Mouse (Mus musculus) cerebellum, adult 2 months (tissue): Measurements from ENCODE around the gene Dixdc1. TPM values are rescaled to one million over a fixed set of nuclear protein-coding genes. Genes with fewer than 3 reads are reported as not detected.

Experiments used
- DNase-seq, 2 experiments: peaks; one replicate each; pipeline ENCODE4 v3.0.0; 2021
- H3K27ac ChIP-seq: fragments of 200-500 bp; 2 replicates; pipeline ENCODE4 v1.5.1; 2012; ENCODE audit warnings: low read length, control low read depth, inconsistent platforms; ENCODE audit not compliant: insufficient read depth
- H3K27me3 ChIP-seq: fragments of 200-500 bp; 2 replicates; pipeline ENCODE4 v1.6.1; 2012; ENCODE audit warnings: inconsistent platforms, mild to moderate bottlenecking, low read length, moderate library complexity; ENCODE audit not compliant: control insufficient read depth, insufficient read depth
- H3K4me1 ChIP-seq: fragments of 200-500 bp; 2 replicates; pipeline ENCODE4 v1.6.1; 2011; ENCODE audit warnings: low read length; ENCODE audit not compliant: control insufficient read depth, insufficient read depth
- H3K4me3 ChIP-seq: fragments of 200-500 bp; replicated peaks from 2 replicates; pipeline ENCODE3; 2011; ENCODE audit warnings: mild to moderate bottlenecking, low read depth, low read length, control low read depth; ENCODE audit not compliant: insufficient read depth
- CTCF ChIP-seq: fragments of 200-500 bp; IDR thresholded peaks from 2 replicates; pipeline ENCODE4 v1.5.1; 2011; ENCODE audit warnings: low read depth, mild to moderate bottlenecking, control low read depth, low read length, moderate library complexity, borderline replicate concordance; ENCODE audit not compliant: insufficient read depth
- POLR2A ChIP-seq: fragments of 200-500 bp; IDR thresholded peaks from 2 replicates; pipeline ENCODE4 v1.6.1; 2011; ENCODE audit warnings: low read length, control low read depth, borderline replicate concordance; ENCODE audit not compliant: insufficient read depth
- WGBS: fragments of 180-500 bp; shearing (Covaris S2); methylation state at CpG from one replicate; pipeline ENCODE4 v1.1.7; 2018; 5-methylcytosine and 5-hydroxymethylcytosine counted together
- polyA plus RNA-seq: library from polyadenylated mRNA; depleted of rRNA; stranded (reverse); fragments of >200 nt; gene quantifications from 2 replicates; pipeline ENCODE4 v1.2.3, GENCODE M21; 2012; rRNA removed

Dixdc1 gene
- polyA plus RNA-seq, result 81.7 and 85.7 TPM in 2 replicates

DNA sequence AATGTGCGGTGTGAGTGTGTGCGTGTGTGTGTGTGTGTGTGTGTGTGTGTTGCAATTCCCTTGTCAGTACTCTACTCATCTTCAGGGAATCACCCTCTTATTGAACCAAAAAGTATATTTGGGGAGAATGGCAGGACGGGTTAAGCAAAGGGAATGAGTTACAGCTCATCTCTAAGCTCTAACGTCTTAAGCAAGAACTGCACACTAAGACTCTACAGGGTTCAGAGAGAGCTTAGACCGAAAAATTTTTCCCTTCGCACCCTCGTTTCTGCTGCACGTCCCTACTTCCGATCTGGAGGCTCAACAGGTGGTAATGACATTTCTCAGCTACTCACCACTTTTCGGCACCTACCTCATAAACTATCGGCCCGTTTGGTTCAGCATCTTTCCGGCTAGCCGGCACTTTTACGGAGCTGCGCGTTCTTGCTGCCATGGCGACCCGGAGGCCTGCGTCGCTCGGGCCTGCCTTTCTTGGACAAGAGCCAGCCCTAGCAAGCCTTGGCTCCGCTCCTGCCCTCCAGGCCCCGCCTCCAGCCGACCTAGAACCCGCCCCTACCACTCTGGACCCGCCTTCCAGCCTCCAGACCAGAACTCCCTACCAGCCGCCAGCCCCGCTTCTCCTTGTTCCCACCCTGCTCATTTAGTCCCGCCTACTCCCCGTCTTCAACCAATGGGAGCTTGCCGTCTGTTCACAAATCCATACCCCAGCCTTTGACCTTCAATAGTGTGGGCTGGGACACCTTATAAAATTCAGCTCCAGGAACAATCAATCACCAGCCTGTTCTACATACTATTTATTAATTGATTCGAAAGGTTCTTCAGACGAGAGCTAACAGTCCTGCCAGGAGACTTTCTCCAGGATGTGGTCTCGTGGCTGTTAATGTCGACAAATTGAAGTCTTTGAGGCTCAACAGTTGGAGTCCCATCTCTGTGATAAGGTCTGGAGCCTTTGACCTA lies at the start of gene Dixdc1:
Gene Dixdc1 (minus strand): TSS at position 604 of the 957 bp plus-strand sequence.
- peak; percentile 83 to 88 for DNase-seq
- no peaks in the 10 kb centered on the region for H3K4me1 ChIP-seq
- peak within 1 kb of the TSS; percentile 52 for H3K4me3 ChIP-seq
- no peak within 1 kb of the TSS for H3K27ac ChIP-seq
- 14% methylated on average over 35 of the region's 36 CpGs for WGBS
- TF ChIP-seq POLR2A (no peak), CTCF (no peak)
- no peaks in the 10 kb centered on the region for H3K27me3 ChIP-seq

GRCm38 (mm10) chr9:50782155-50782554 lies 42.8 kb upstream of the Dixdc1 start:
- DNase-seq, result peak in 1 of 2 experiments; percentile 26
- no peaks in the 10 kb centered on the region for H3K4me1 ChIP-seq
- H3K4me3 ChIP-seq, result no peak overlapping the region
- no peak for TF ChIP-seq POLR2A
- peak; percentile 29; the same call in 1 of the 2 replicates for TF ChIP-seq CTCF
- WGBS, result 78% methylated on average over 2 of the region's 2 CpGs
- H3K27me3 ChIP-seq, result no peaks in the 10 kb centered on the region
- no peak overlapping the region for H3K27ac ChIP-seq

DNA sequence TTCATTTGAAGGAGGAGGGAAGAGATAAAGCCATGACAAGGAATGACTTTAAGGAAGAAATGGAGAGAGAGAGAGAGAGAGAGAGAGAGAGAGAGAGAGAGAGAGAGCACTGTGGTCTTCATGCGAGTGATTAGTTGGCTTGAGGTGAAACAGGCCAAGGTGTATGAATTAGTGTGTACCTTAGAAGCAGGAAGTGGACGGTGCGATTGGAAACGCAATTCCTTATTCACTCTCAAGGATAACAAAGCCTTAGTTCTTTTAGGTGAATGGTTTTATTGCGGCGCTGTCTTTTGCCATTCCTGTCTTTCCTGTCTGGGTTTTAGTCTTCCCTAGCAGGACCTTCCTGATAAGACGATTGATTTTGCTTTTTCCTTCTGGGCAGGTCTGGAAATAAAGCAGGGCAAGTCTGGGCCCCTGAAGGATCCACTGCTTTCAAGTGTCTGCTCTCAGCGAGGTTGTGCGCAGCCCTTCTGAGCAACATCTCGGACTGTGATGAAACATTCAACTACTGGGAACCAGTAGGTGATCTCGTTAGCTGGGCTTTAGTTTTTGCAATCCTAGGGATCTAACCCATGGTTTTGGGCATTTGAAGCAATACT lies 36.9 kb upstream of the Dixdc1 start:
- no peaks in the 10 kb centered on the region for H3K27me3 ChIP-seq
- WGBS, result 71% methylated on average over 11 of the region's 11 CpGs
- H3K4me3 ChIP-seq, result peak overlapping the region; percentile 61
- TF ChIP-seq CTCF (no peak), POLR2A (no peak)
- H3K27ac ChIP-seq, result no peak overlapping the region
- no peak for DNase-seq
- peaks cover 8% of the 10 kb centered on the region; the same call in 1 of the 2 replicates for H3K4me1 ChIP-seq

GRCm38 (mm10) chr9:50775662-50776126 lies 36.4 kb upstream of the Dixdc1 start:
- peak overlapping the region; percentile 61 for H3K4me3 ChIP-seq
- no peak for DNase-seq
- no peak overlapping the region for H3K27ac ChIP-seq
- H3K27me3 ChIP-seq, result no peaks in the 10 kb centered on the region
- H3K4me1 ChIP-seq, result peaks cover 8% of the 10 kb centered on the region; the same call in 1 of the 2 replicates
- under 1% methylated on average over 30 of the region's 30 CpGs for WGBS
- no peak for TF ChIP-seq POLR2A
- no peak for TF ChIP-seq CTCF

DNA sequence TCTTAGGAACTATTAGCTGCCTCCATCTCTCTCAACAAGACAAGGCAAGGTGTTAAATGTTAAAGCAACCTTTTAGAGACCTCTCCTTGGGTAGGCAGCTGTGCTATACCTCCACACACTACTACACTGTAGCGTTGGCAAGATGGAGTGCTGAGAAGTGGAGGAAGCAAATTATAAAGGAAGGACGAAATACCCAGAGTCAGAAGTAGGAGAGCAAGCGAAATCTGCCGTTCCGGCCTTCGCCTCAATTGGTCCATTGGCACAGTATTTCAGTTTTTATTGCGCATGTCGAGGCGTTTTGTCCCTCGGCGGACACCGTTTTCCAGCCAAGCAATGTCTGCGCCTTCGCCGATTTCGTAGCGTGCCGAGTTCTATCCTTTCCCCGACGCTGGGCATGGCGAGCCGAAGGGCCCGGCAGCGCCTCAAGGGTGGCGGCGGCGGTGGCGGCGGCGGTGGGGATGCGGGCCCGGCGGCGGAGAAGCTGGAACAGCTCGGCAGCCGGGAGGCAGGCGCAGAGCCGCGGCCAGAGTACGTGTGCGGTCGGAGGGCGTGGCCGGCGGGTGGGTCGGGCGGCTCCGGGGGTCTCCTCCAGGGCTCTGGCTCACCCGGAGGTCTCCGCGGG lies 35.8 kb upstream of the Dixdc1 start, which contains the start of the genes Alg9 and 1110032A03Rik:
Gene Alg9 (plus strand): TSS at position 29 of the 622 bp plus-strand sequence.
Gene 1110032A03Rik (minus strand): TSS at position 530 of the 622 bp plus-strand sequence.
- WGBS, result under 1% methylated on average over 43 of the region's 51 CpGs
- Histone ChIP-seq H3K27me3 (no peaks in the 10 kb centered on the region), H3K27ac (peak within 1 kb of the TSS; percentile 78), H3K4me3 (peak within 1 kb of the TSS; percentile 61), H3K4me1 (peaks cover 8% of the 10 kb centered on the region; the same call in 1 of the 2 replicates)
- TF ChIP-seq POLR2A (peak; percentile 31; the same call in 1 of the 2 replicates), CTCF (no peak)
- peak; percentile 90 to 95 for DNase-seq

GRCm38 (mm10) chr9:50774026-50774462 lies 34.7 kb upstream of the Dixdc1 start:
- H3K27ac ChIP-seq, result no peak overlapping the region
- H3K4me1 ChIP-seq, result peaks cover 8% of the 10 kb centered on the region; the same call in 1 of the 2 replicates
- no peak for TF ChIP-seq CTCF
- no peak for TF ChIP-seq POLR2A
- H3K27me3 ChIP-seq, result no peaks in the 10 kb centered on the region
- 80% methylated on average over 4 of the region's 4 CpGs for WGBS
- DNase-seq, result no peak
- no peak overlapping the region for H3K4me3 ChIP-seq

GRCm38 (mm10) chr9:50770011-50770410 lies 30.7 kb upstream of the Dixdc1 start:
- Histone ChIP-seq H3K27me3 (no peaks in the 10 kb centered on the region), H3K27ac (no peak overlapping the region), H3K4me3 (no peak overlapping the region), H3K4me1 (peaks cover 4% of the 10 kb centered on the region; the same call in 1 of the 2 replicates)
- DNase-seq, result no peak
- no peak for TF ChIP-seq CTCF
- no peak for TF ChIP-seq POLR2A
- 73% methylated on average over 2 of the region's 2 CpGs for WGBS
